Mouse (Mus musculus) frontal cortex, adult (tissue): ENCODE results near the gene Tax1bp3.
A peak's percentile ranks its signal among the peaks of the same experiment; 100 is the strongest.

Source experiments
- ATAC-seq: cut with Nextera tagmentation; 2 replicates; pipeline ENCODE4 v1.9.2; 2017; ENCODE audit warnings: mild to moderate bottlenecking, moderate library complexity, mixed read lengths; ENCODE audit not compliant: low TSS enrichment

Gene Tax1bp3

GRCm38 (mm10) chr11:73176608-73177508 lies at the start of gene Tax1bp3, which contains the start of gene Emc6:
TSS of gene Tax1bp3 (plus strand) at chr11:73177083.
TSS of gene Emc6 (minus strand) at chr11:73177037.
- peak; percentile 96 for ATAC-seq

GRCm38 (mm10) chr11:73131020-73131419 lies 45.9 kb upstream of the Tax1bp3 start:
- peak; percentile 67; the same call in 1 of the 2 replicates for ATAC-seq

- no peak for ATAC-seq
These were observed 43.9 kb upstream of the Tax1bp3 start for GRCm38 (mm10) chr11:73132999-73133398.

- no peak for ATAC-seq
These were observed 42.7 kb upstream of the Tax1bp3 start for GRCm38 (mm10) chr11:73134222-73134621.

- ATAC-seq: no peak
These were observed 40.3 kb upstream of the Tax1bp3 start for GRCm38 (mm10) chr11:73136587-73136986.

- ATAC-seq: no peak
These were observed 39.8 kb upstream of the Tax1bp3 start for GRCm38 (mm10) chr11:73137116-73137515.

GRCm38 (mm10) chr11:73137591-73138501 lies 39.0 kb upstream of the Tax1bp3 start, which contains the start of gene Haspin:
TSS of gene Haspin (minus strand) at chr11:73138294.
- ATAC-seq: peak; percentile 100

- no peak for ATAC-seq
These were observed 32.6 kb upstream of the Tax1bp3 start for GRCm38 (mm10) chr11:73144261-73144681.

GRCm38 (mm10) chr11:73146026-73146974 lies 30.6 kb upstream of the Tax1bp3 start:
- ATAC-seq: no peak

GRCm38 (mm10) chr11:73146975-73147365 lies 29.9 kb upstream of the Tax1bp3 start:
- ATAC-seq: no peak

- ATAC-seq: no peak
These were observed 28.7 kb upstream of the Tax1bp3 start for GRCm38 (mm10) chr11:73148209-73148608.

- ATAC-seq: peak; percentile 55; the same call in 1 of the 2 replicates
These were observed 21.8 kb upstream of the Tax1bp3 start for GRCm38 (mm10) chr11:73155071-73155470.

GRCm38 (mm10) chr11:73159957-73160810 lies 16.7 kb upstream of the Tax1bp3 start, which contains the start of gene P2rx5:
TSS of gene P2rx5 (plus strand) at chr11:73160421.
- peak; percentile 77 for ATAC-seq

GRCm38 (mm10) chr11:73160811-73161200 lies 16.1 kb upstream of the Tax1bp3 start:
- ATAC-seq: no peak

- no peak for ATAC-seq
These were observed 15.3 kb upstream of the Tax1bp3 start for GRCm38 (mm10) chr11:73161616-73162015.

- no peak for ATAC-seq
These were observed 14.6 kb upstream of the Tax1bp3 start for GRCm38 (mm10) chr11:73162284-73162683.

GRCm38 (mm10) chr11:73168071-73168470 lies 8.8 kb upstream of the Tax1bp3 start:
- no peak for ATAC-seq

- ATAC-seq: no peak
These were observed 8.3 kb upstream of the Tax1bp3 start for GRCm38 (mm10) chr11:73168576-73168975.

- peak; percentile 95 for ATAC-seq
These were observed 7.7 kb upstream of the Tax1bp3 start for GRCm38 (mm10) chr11:73169231-73169630.

- no peak for ATAC-seq
These were observed 4.7 kb upstream of the Tax1bp3 start for GRCm38 (mm10) chr11:73172186-73172585.
